Mouse (Mus musculus): ENCODE results near the gene Asb5. TPM values are rescaled to one million over a fixed set of nuclear protein-coding genes. Genes with fewer than 3 reads are reported as not detected.
"Not testable (repeated sequence)": the region's sequence is repeated elsewhere in the genome, so short reads cannot be mapped to it uniquely, and the experiment has no call there.

Gene Asb5
- polyA plus RNA-seq, 1 experiment from 2014 or later = 6.8 TPM

DNA sequence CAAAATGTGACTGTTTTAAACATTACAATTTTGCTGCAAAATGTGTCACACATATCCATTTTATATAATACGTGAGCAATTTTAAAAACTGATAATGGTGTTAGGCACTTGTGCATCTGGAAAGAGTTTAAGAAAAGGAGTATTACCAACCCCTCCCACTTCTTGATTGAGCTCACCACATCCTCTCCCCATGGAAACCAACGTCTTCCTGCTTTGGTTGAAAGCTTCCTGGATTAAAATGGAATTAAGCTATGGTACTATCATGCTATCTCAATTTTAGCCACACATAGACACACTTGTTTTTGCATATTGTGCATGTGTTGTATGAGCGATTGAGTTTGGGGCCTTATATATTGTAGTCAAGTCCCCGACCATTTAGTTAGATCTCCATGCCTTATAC, 74.1 kb downstream of the Asb5 start:
- DNase-seq (ENCODE audit: low spot score) = no peak
- WGBS = 73% methylated on average over 4 of the region's 4 CpGs
- Histone ChIP-seq H3K4me3 (no peak overlapping the region), H3K27me3 (ENCODE audit: insufficient read depth, poor library complexity, severe bottlenecking) (no peaks in the 10 kb centered on the region), H3K9me3 (no peaks in the 10 kb centered on the region), H3K27ac (no peak overlapping the region), H3K4me1 (peaks cover 6% of the 10 kb centered on the region), H3K36me3 (no peaks in the 10 kb centered on the region)

DNA sequence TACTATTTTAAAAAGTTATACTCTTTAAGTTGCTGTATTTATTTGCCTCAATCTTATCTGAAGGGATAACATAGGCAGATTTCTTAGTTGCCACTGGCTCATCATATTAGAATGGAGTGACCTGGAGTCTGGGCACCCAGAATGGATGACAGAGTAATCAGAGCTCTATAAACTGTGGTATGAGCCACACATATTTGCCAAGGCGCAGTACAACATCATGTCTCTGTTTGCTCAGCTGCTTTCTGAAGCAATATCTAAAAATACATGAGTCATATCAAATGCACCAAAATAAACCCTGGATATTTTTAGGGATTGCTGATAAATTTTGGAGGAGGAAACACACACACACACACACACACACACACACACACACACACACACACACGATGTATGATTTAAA, 80.0 kb downstream of the Asb5 start:
- Histone ChIP-seq H3K36me3 (no peaks in the 10 kb centered on the region), H3K9me3 (no peaks in the 10 kb centered on the region), H3K27ac (no peak overlapping the region), H3K27me3 (ENCODE audit: insufficient read depth, poor library complexity, severe bottlenecking) (no peaks in the 10 kb centered on the region), H3K4me3 (no peak overlapping the region), H3K4me1 (no peaks in the 10 kb centered on the region)
- no peak for DNase-seq (ENCODE audit: low spot score)
- 69% methylated on average over 2 of the region's 2 CpGs for WGBS

DNA sequence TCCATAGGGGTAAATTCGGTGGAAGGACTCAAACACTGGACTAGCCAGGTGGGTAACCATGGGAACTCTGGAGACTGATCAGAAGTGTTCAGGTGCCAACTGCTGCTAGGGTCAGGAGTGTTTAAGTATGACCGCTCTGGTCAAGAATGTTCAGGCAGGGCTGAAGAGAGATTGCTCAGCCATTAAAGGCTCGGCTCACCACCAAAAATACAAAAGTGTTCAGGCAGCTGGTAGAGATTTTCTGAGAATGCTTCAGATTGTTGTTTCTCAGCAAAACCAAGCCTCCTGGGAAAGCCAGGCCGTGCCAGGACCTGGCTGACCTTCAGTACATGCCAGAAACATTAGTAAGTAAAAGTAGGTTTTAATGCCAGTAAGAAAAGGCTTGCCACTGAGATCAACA, 80.9 kb downstream of the Asb5 start:
- Histone ChIP-seq H3K27me3 (ENCODE audit: insufficient read depth, poor library complexity, severe bottlenecking) (no peaks in the 10 kb centered on the region), H3K4me1 (no peaks in the 10 kb centered on the region), H3K27ac (no peak overlapping the region), H3K4me3 (no peak overlapping the region), H3K36me3 (no peaks in the 10 kb centered on the region), H3K9me3 (no peaks in the 10 kb centered on the region)
- WGBS = 71% methylated on average over 4 of the region's 4 CpGs
- DNase-seq (ENCODE audit: low spot score) = no peak

DNA sequence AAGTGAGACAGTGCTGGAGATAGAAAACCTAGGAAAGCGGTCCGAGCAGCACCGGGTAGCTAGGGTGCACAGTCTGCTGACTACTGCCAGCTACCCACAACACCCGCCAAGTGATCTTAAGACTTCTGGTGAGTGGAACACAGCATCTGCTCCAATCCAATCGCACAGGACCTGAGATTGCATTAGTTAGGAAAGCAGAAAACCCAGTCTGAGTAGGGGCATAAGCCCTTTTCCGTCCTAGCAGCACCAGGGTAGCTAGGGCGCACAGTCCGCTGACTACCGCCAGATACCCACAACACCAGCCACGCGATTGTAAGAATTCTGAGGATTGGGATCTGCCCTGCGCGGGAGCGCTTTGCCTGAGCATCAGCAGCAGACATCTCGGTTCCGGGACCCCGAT, 87.3 kb downstream of the Asb5 start:
- DNase-seq (ENCODE audit: low spot score); H3K4me1 ChIP-seq; H3K27ac ChIP-seq; H3K9me3 ChIP-seq; H3K4me3 ChIP-seq; H3K36me3 ChIP-seq; H3K27me3 ChIP-seq (ENCODE audit: insufficient read depth, poor library complexity, severe bottlenecking): not testable (repeated sequence)
- 72% methylated on average over 17 of the region's 17 CpGs for WGBS

Other genes with a start within 250 kb of the Asb5 start
- 94.8 and 96.7 TPM in 2 replicates for gene Spcs3, start 418 bp downstream of the Asb5 start, polyA plus RNA-seq (2016; fragmentation: Nextera tagmentation; extraction: Ambion mirVana)
- gene Spata4, start 71.2 kb downstream of the Asb5 start, polyA plus RNA-seq (2016; fragmentation: Nextera tagmentation; extraction: Ambion mirVana) = not detected in 2 replicates

Measured in heart, embryonic 10.5 days (tissue).